Mouse (Mus musculus) heart, embryonic 14.5 days (tissue): Measurements from ENCODE around the gene Smdt1. TPM values are rescaled to one million over a fixed set of nuclear protein-coding genes. Genes with fewer than 3 reads are reported as not detected.

Experiments used
- ATAC-seq: fragments of 200-750 bp; cut with Nextera tagmentation; 2 replicates; pipeline ENCODE4 v1.8.0; 2017; ENCODE audit warnings: low read depth, moderate TSS enrichment; ENCODE audit not compliant: insufficient number of reproducible peaks, insufficient read depth, low FRiP score
- H3K27ac ChIP-seq, 2 experiments: fragments of 200-500 bp in 1 of 2; fragments of 300-500 bp in 1 of 2; sonication (generic) in 1 of 2; replicated peaks in 1 of 2; 2 replicates each; pipeline ENCODE4 v1.5.1; 2012 to 2014; ENCODE audit warnings: low read depth in 2 of 2, low read length in 2 of 2, control low read depth in 1 of 2, mild to moderate bottlenecking in 1 of 2, mixed read lengths in 1 of 2; ENCODE audit not compliant: control insufficient read depth in 1 of 2, insufficient read depth in 1 of 2
- H3K27me3 ChIP-seq: fragments of 300-500 bp; sonication (generic); 2 replicates; pipeline ENCODE4 v1.6.1; 2014; ENCODE audit warnings: mild to moderate bottlenecking, low read length, control low read depth; ENCODE audit not compliant: control insufficient read depth, insufficient read depth
- H3K36me3 ChIP-seq: fragments of 300-500 bp; sonication (generic); 2 replicates; pipeline ENCODE4 v1.6.1; 2014; ENCODE audit warnings: mild to moderate bottlenecking, control low read depth, low read length, mixed read lengths; ENCODE audit not compliant: control insufficient read depth, insufficient read depth
- H3K4me1 ChIP-seq, 2 experiments: fragments of 200-500 bp in 1 of 2; fragments of 300-500 bp in 1 of 2; sonication (generic) in 1 of 2; 2 replicates each; pipeline ENCODE4 v1.6.1; 2012 to 2014; ENCODE audit warnings: low read length in 2 of 2, control low read depth in 1 of 2, mixed read lengths in 1 of 2; ENCODE audit not compliant: control insufficient read depth in 2 of 2, insufficient read depth in 2 of 2
- H3K4me2 ChIP-seq: fragments of 300-500 bp; sonication (generic); 2 replicates; pipeline ENCODE4 v1.6.1; 2014; ENCODE audit warnings: mild to moderate bottlenecking, low read length
- H3K4me3 ChIP-seq, 2 experiments: fragments of 200-500 bp in 1 of 2; fragments of 300-500 bp in 1 of 2; sonication (generic) in 1 of 2; 2 replicates each; pipeline ENCODE4 v1.5.1; 2012 to 2014; ENCODE audit warnings: low read length in 2 of 2, mild to moderate bottlenecking in 2 of 2, control low read depth in 1 of 2, low read depth in 1 of 2, moderate library complexity in 1 of 2; ENCODE audit not compliant: control insufficient read depth in 1 of 2, insufficient read depth in 1 of 2
- H3K9ac ChIP-seq: fragments of 300-500 bp; sonication (generic); 2 replicates; pipeline ENCODE4 v1.6.1; 2014; ENCODE audit warnings: mild to moderate bottlenecking, low read length
- H3K9me3 ChIP-seq: fragments of 300-500 bp; sonication (generic); 2 replicates; pipeline ENCODE4 v1.6.1; 2016; ENCODE audit warnings: low read length, control low read depth; ENCODE audit not compliant: control insufficient read depth
- WGBS: fragments of 180-500 bp; shearing (Covaris S2); extraction: QIAGEN DNeasy Blood & Tissue Kit; methylation state at CpG from one replicate; pipeline ENCODE4 v1.1.7; 2014; 5-methylcytosine and 5-hydroxymethylcytosine counted together
- polyA plus RNA-seq: library from polyadenylated mRNA; unstranded; fragments of >200 nt; fragmentation: Nextera tagmentation; extraction: Ambion mirVana; gene quantifications from 2 replicates; pipeline ENCODE4 v1.2.1, GENCODE M21; 2014

The Smdt1 gene
- polyA plus RNA-seq, 1 experiment from 2014 or later, result 384 TPM

GRCm38 (mm10) chr15:82308416-82308815, 30.3 kb upstream of the Smdt1 start:
- Histone ChIP-seq H3K9ac (no peak overlapping the region), H3K9me3 (no peaks in the 10 kb centered on the region), H3K36me3 (no peaks in the 10 kb centered on the region), H3K4me3 (no peak overlapping the region), H3K27me3 (no peaks in the 10 kb centered on the region), H3K27ac (no peak overlapping the region), H3K4me2 (no peak overlapping the region), H3K4me1 (no peaks in the 10 kb centered on the region)
- no peak for ATAC-seq
- WGBS, result 78% methylated on average over 3 of the region's 3 CpGs

- H3K36me3 ChIP-seq, result no peaks in the 10 kb centered on the region
- H3K9me3 ChIP-seq, result no peaks in the 10 kb centered on the region
- H3K9ac ChIP-seq, result no peak overlapping the region
- no peak for ATAC-seq
- H3K4me1 ChIP-seq, result no peaks in the 10 kb centered on the region
- H3K4me2 ChIP-seq, result no peak overlapping the region
- WGBS, result 84% methylated on average over 6 of the region's 6 CpGs
- no peak overlapping the region for H3K4me3 ChIP-seq
- no peaks in the 10 kb centered on the region for H3K27me3 ChIP-seq
- no peak overlapping the region for H3K27ac ChIP-seq
Observed at GRCm38 (mm10) chr15:82317839-82318238, 20.9 kb upstream of the Smdt1 start.

- no peak overlapping the region for H3K27ac ChIP-seq
- no peaks in the 10 kb centered on the region for H3K36me3 ChIP-seq
- H3K4me2 ChIP-seq, result no peak overlapping the region
- no peaks in the 10 kb centered on the region for H3K4me1 ChIP-seq
- 56% methylated on average over 1 of the region's 1 CpGs for WGBS
- H3K27me3 ChIP-seq, result no peaks in the 10 kb centered on the region
- H3K9me3 ChIP-seq, result no peaks in the 10 kb centered on the region
- H3K9ac ChIP-seq, result no peak overlapping the region
- ATAC-seq, result no peak
- H3K4me3 ChIP-seq, result no peak overlapping the region
Observed at GRCm38 (mm10) chr15:82319613-82320012, 19.1 kb upstream of the Smdt1 start.

- H3K27ac ChIP-seq, result no peak overlapping the region
Observed at GRCm38 (mm10) chr15:82322195-82322594, 16.6 kb upstream of the Smdt1 start.

GRCm38 (mm10) chr15:82325382-82325781, 13.4 kb upstream of the Smdt1 start:
- WGBS, result 70% methylated on average over 2 of the region's 2 CpGs
- H3K27ac ChIP-seq, result no peak overlapping the region
- no peaks in the 10 kb centered on the region for H3K27me3 ChIP-seq
- H3K4me3 ChIP-seq, result no peak overlapping the region
- H3K36me3 ChIP-seq, result peaks cover 14% of the 10 kb centered on the region
- H3K9me3 ChIP-seq, result no peaks in the 10 kb centered on the region
- H3K4me1 ChIP-seq, result no peaks in the 10 kb centered on the region
- H3K9ac ChIP-seq, result no peak overlapping the region
- no peak overlapping the region for H3K4me2 ChIP-seq
- ATAC-seq, result no peak

More at GRCm38 (mm10) chr15:82322195-82322594, 16.6 kb upstream of the Smdt1 start:
- no peaks in the 10 kb centered on the region for H3K4me1 ChIP-seq
- no peak for ATAC-seq
- no peaks in the 10 kb centered on the region for H3K9me3 ChIP-seq
- no peak overlapping the region for H3K4me3 ChIP-seq
- no peak overlapping the region for H3K9ac ChIP-seq
- WGBS, result 81% methylated on average over 8 of the region's 8 CpGs
- H3K36me3 ChIP-seq, result no peaks in the 10 kb centered on the region
- no peaks in the 10 kb centered on the region for H3K27me3 ChIP-seq
- H3K4me2 ChIP-seq, result no peak overlapping the region

GRCm38 (mm10) chr15:82335194-82335593, 3.6 kb upstream of the Smdt1 start:
- WGBS, result 95% methylated on average over 4 of the region's 4 CpGs
- H3K36me3 ChIP-seq, result peaks cover 43% of the 10 kb centered on the region
- ATAC-seq, result no peak
- H3K27me3 ChIP-seq, result no peaks in the 10 kb centered on the region
- peaks cover 5 to 12% of the 10 kb centered on the region in 2 experiments for H3K4me1 ChIP-seq
- no peak overlapping the region for H3K4me3 ChIP-seq
- H3K9ac ChIP-seq, result no peak overlapping the region
- H3K27ac ChIP-seq, result no peak overlapping the region
- H3K9me3 ChIP-seq, result no peaks in the 10 kb centered on the region
- H3K4me2 ChIP-seq, result no peak overlapping the region

GRCm38 (mm10) chr15:82336629-82337028, 2.1 kb upstream of the Smdt1 start:
- no peak for ATAC-seq
- no peak overlapping the region for H3K27ac ChIP-seq
- WGBS, result 89% methylated on average over 12 of the region's 12 CpGs
- H3K4me1 ChIP-seq, result peaks cover 13 to 21% of the 10 kb centered on the region in 2 experiments
- H3K9ac ChIP-seq, result no peak overlapping the region
- H3K36me3 ChIP-seq, result peaks cover 31% of the 10 kb centered on the region
- H3K9me3 ChIP-seq, result no peaks in the 10 kb centered on the region
- no peak overlapping the region for H3K4me2 ChIP-seq
- H3K27me3 ChIP-seq, result no peaks in the 10 kb centered on the region
- H3K4me3 ChIP-seq, result no peak overlapping the region

- Histone ChIP-seq H3K36me3 (peaks cover 31% of the 10 kb centered on the region), H3K4me3 (peak overlapping the region; percentile 67 to 73), H3K9me3 (no peaks in the 10 kb centered on the region), H3K27ac (peak overlapping the region in 1 of 2 experiments; percentile 65; a peak in 2 of 4 replicates), H3K4me2 (peak overlapping the region; percentile 78), H3K27me3 (no peaks in the 10 kb centered on the region), H3K9ac (peak overlapping the region; percentile 80), H3K4me1 (peaks cover 20 to 28% of the 10 kb centered on the region in 2 experiments)
- 22% methylated on average over 4 of the region's 4 CpGs for WGBS
- ATAC-seq, result 0 out of 2 replicates have a peak, but pooled peaks have one; percentile 4
Observed at GRCm38 (mm10) chr15:82337875-82338274, 884 bp upstream of the Smdt1 start.
